Mouse (Mus musculus) frontal cortex, postnatal 36 days (tissue): ENCODE measurements around the gene Foxp1.

Source experiments
- DNase-seq, 2 experiments: peaks; one replicate each; pipeline ENCODE4 v3.0.0; 2022; ENCODE audit warnings: low spot score in 2 of 2

The Foxp1 gene

DNA sequence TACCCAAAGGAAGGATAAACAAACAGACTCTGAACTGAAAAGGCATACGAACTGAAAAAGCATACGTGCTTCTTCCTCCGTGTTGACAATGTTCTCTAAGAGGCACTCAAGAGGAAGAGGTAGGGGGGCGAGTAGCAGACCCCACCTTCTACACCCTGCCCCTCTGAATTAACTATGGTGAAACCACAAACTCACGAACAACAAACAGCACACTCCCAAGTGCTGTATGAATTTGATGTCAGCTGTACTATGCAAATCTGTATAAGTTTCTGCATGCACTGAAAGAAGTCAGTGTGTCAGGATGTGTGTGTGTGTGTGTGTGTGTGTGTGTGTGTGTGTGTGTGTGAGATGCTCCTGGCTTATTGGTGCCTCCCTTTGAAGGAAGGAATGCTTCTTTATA lies 127.7 kb downstream of the Foxp1 start:
- DNase-seq, result no peak

DNA sequence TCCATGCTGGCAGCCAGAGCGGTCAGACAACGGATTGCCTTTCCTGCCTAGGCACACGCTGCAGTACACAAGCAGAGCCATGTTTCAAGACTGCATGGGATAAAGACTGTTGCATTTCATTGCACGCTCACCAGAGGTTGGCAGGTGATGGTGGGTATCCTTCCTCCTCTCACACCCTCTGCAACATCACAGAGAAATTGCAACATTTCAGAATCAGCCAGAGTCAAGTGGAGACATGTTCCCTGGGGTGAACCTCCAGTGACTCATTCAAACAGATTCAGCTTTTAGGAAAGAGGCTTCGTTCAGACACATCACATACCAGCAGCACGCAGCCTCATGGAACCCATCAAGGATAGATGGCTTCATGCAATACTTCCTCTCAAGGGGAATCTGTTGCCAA lies 130.0 kb downstream of the Foxp1 start:
- no peak for DNase-seq

DNA sequence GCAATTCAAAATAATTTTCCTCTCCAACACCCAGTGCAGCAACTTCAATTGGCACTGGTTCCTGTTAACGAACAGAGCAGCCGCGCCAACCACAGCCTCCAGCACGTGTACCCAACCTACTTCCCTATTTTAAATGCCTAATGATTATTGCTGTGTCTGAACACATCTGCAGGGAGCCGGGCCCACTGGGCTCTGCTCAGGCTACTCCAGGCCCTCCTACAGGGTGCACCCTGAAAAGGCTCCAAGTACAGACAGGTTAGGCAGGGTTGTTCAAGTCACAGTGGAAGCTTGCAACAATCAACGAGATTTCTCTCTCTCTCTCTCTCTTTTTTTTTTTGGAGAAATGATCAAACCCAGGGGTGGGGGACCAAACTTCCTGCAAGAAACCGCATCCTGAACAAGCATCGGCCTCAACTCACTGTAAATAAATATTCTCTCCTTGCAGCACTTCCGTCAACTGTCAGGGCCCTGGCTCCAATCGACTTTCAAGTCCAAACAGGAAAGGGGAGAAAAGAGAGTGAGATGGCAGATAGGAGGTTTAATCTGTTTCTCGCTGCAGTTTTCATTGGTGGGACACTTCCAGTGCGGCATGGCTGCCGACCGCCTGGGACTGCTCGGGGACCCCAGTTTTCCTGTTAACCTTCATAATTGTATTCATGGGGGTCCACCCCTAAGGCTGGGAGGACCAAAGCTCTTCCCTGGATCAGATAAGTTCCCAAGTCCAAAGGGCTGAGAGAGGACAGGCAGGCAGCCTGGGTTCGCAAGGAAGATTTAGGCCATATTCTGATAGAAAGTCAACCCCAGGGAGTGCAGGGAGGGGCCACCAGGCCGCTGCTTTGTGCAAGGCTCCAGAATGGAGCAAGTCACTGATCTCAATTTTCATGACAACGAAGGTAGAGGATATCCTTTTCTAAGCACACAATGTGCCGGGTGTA lies 133.5 kb downstream of the Foxp1 start:
- DNase-seq, result no peak

DNA sequence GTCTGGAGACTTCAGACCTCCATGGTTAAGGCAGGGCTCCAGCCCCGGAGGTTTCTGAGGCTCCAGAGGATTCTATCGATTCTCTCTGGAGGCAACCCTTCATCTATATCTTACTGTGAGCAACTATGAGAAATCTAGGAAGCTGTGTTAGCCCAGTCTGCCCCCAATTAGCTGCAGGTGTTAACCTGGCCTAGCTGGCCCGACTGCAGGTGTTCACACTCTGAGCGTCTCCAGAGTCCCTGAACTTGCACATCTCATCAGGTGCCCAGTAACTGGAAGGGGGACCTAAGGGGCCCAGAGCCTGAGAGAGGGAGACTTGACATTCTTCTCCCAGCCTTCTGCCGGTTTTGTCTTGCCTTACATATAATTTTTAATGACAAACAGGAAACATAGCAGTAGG lies 134.5 kb downstream of the Foxp1 start:
- DNase-seq, result no peak

DNA sequence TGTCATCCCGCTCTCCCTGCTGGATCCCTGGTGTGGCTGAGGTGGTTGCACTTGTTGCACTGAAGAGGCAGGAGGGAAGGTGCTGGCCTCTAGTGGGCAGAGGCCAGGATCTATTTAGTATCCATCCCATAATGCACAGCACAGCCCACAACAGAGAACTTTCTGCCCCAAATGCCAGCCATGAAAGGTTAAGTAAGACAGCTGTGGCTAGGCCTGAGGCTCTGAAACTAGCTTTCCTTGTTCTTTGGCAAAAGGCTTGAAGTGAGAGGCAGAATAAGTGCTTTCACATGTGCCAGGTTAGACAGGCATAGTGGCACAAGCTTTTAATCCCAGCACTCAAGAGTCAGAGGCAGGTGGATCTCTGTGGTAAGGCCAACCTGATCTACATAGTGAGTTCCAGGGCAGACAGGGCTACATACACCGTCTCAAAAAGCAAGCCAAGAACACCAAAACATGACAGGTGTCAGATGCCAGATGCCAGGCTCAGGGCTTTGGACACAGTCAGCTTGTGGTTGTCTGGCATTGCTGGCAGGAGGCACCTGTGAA lies 137.4 kb downstream of the Foxp1 start:
- no peak for DNase-seq

DNA sequence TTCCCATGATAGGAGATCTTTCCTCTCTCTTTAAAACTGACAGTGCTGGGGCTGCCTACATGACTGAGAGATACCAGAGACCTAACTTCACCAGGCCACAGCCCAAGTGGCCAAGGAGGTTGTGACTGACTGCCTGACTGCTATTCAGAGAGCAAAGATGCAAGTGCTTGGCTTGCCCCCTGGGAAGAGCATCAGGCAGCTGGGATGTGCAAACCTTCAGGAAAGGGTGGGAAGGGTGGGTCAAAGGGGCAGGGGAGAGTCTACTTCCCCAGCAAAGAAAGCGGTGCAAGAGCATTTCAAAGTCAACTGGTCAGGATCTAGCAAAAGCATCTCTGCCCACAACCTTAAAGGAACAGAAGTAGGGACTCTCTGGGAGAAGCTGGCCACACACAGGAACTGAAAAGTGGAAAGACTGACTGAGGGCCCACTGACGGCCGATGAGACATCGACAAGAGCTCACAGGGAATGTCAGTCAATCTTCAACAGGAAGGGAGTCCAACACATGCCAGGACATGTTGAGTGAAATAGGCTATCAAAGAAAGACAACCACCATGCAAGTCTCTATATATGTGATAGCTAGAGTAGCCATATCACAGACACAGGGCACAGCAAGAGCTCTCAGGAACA lies 138.6 kb downstream of the Foxp1 start:
- no peak for DNase-seq

DNA sequence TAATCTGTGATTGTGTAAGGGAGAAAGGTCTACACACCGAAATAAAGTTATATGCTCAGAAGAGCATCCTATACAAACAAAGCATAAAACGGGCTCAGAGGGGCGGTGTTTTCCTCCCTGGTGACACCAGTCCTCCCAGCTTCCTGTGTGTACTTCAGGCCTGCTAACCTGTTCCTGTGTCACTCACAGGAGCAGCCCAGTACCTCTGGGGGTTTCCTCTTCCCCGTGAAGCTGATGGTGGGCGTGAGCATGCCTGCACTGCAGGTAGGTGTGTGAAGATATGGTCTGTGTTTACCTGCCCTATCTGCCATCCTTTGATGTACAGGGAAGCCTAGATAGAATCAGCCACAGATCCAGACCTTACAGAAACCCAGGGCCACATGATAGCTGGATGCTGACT lies 142.4 kb downstream of the Foxp1 start:
- DNase-seq, result no peak

DNA sequence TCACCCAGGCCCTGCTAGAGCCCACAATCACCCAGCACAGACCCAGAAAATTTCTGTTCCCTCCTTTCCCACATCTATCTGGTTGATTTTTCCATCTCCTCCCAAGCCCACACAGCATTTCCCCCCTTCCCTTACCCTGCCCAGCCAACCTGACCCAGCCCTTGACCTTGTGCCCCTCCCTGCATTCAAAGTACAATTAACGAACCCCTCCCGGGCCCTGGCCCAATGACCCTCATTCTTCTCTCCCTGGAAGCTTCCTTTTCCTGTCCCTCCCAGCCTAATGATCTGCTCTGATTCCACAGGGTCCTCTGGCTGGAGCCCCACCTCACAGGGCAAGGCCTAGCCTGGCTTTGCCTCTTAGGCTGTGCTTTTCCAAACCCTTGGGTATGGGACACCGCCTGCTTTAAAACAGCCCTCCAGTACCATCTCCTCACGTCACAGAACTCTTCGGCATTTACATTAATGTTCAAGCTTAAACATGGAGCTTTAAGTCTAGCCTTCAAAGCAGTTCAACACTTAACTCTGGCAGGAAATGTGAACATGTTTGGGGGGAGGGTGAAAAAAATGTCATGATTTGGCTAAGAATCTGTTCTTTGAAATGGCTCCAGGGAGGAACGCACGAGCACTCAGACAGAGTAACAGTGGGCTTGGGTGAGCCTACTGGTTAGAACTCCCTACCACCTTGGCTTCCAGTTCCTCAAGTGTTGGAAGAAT lies 143.4 kb downstream of the Foxp1 start:
- DNase-seq, result no peak

DNA sequence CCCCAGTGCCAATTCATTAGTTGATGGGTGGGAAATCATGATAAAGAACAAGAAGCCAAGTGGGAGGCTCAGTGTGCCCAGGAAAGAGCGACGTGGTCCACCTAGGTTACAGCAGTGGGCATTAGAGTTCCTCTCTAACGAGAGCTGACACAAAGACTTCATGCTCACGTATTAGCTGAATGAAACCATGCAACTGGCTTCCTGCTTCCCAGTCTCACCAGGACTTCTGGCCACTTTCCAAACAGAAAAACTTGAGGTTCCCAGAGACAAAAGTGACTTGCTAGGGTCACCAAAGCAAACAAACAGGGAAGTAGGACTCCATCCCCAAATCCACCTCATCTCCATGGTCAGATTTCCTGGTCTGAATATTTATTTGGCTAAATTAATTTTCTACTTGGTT lies 144.8 kb downstream of the Foxp1 start:
- DNase-seq, result no peak

DNA sequence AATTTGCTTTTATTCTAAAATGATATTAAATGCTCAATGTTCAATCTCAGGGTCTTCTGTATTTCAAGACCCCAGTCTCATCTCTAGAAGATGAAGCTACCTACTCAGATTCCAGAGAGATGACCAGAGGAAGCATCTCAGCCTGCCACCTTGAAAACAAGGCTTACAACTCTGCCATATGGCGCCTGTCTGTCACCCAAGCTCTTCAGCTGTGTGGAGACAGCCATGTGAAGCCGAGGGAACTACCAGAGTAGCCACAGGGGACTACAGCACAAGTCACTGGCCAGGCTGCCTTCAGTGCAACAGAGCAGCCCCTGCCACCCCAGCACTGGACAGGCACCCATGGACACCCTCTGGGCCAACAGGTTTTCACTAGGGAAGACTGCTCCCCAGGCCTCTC lies 145.4 kb downstream of the Foxp1 start:
- no peak for DNase-seq

DNA sequence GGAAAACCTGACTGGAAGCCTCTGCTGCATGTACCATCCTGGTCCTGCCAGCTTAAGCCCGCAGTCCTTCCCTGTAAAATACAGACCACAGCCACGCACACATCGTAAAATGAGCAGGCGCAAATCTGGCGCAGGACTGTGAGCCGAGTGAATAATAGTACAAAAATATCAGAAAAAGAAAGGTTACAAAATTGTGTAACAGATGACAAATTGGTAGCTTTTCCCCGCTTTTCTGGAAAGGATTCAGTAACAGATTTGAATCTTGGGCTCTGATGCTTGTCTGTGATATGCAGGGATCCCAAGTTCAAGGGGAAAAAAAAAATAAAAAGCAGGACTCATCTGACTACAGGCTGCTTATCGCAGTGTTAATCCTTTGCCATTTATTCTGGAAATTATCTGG lies 145.8 kb downstream of the Foxp1 start:
- DNase-seq, result no peak

DNA sequence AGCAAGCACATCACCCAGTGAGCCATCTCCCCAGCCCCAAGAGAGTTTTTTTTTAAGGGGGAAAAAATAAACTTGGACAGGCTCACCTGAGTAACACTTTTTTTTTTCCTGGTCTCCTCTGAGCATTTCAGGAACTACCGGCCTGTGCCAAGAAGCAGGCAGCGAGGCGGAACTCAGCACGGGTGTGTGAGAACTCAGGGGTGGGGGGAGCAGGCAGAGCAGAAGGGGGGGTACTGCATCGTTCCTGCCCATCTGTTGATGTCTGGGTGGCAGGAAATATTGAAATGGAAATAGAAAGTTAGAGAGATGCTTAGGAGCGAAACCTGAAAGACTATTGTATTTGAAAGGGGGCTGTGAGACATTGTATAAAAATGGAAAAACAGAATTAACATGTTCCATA lies 146.7 kb downstream of the Foxp1 start:
- DNase-seq, result peak in 1 of 2 experiments; percentile 35

DNA sequence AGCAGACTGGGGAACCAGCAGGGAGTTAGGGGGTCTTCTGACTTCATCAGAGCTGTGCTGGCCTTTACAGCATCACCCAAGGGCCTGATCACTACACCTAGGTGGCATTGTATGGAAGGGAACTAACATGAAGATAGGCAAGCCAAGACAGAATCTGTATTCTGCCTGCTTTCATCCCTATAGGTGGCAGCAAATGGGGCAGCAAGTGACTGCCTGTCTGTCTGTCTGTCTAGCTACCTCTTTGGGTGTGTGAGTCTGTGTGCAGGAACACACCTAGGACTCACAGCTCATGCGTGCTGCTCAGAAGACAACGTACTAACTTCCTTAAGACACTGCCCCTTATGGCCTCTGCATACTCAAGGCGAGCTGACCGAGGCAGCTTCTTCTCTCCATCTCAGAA lies 147.1 kb downstream of the Foxp1 start:
- DNase-seq, result no peak

DNA sequence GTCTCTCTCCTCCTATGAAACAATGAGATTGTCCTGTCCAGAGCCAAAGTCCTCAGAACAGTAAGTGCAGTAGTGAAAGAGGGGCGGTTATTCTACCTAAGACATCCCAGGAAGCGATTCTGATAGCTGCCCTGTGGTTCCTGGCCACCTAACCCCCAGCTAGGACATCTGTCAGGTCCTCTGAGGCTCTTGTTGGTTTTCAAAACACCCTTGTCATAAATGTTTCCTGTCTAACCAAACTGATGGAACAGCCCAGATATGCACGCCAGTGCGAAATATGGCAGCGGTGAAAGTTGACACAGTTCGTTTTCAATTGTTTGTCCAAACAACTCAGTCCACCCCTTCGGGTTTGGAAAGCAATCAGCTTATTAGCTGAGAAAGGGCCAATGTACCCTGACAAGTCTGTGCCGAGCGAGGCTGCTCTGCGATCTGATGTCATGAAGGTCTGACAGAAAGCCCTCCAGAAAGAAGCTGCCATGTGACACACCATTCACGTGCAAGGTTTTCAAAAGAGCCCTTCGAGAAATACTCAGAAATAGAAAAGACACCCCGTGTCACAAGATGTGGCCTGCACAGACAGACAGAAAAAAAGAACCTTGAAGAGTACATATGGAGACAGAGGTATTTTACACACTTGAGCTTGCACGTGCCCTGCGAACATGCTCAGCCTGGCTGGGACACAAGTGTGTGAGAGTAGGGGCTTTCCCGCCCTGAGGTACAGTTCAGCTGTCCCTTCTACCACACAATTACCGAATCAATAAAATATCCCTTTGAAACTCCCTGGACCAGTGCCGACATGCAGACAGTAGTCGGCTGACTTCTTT lies 147.9 kb downstream of the Foxp1 start:
- DNase-seq, result no peak

DNA sequence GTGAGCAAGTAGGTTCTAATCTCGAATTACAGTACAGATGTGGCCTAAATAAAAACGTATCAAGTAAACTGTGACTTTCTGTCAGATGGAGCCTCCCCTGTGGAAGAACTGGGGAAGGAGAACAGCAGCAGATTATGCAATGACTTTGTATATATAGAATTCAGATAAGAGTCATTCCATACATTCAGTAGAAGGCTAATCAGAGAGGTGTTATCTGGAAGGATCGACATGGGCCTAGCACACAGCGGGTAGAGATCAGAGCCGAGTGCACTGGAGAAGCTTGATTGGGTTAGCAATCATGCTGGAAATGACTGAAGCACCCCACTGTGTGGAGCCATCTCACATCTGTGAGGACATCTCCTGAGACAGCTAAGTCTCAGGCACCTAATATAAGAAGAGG lies 150.1 kb downstream of the Foxp1 start:
- no peak for DNase-seq

DNA sequence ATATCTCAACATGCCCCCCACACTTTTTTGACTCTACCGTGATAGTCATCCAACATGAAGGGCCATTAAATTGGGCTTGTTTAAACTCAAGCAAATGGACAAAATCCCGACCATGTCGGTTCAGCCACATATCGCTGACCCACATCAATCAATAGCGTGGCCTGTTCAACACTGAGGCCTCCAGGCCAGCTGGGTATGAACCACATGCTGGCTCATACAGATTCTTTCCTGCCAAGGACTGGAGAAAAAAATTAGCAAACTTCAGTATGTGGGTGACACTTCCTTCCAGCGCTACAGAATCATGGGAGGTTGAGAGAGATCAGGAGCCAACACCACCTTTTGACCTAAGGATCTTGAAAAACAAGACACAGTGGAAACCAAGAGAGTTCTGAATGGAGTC lies 150.5 kb downstream of the Foxp1 start:
- DNase-seq, result no peak

DNA sequence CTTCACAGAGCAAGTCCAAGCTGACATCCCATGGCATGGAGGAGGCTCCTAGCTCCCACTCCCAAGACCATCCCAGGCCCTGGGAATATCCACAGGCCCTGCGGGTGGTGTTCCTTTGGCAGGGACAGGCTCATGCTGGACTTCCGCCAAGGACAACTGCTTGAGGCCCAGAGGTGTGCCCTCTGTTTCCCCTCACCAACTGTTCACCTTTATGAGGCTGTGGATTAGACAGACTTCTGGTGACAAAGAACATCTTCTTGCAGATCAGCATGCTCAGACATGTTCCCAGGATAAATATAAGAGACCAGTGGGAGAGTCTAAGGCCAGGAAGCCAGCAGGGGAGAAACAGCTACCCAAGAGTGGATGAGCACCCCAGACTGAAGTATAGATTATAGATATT lies 152.6 kb downstream of the Foxp1 start:
- DNase-seq, result no peak

DNA sequence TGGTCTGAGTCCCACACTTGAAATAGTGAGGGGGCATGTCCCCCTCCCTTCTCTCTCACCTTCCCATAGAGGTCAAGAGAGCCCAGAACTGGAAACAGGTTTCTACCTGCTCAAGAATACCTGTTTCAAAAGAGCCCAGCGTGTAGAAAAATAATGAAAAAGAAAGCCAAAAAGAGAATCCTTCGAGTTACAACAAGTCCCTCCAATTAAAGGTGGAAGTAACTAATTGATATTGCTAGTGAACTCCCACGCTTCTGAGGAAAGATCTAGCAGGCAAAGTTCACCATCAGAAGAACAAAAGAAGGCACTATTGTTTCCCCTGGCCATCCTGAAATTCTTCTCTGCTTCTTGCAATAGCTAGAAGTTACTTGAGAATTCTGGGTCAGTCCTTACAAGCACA lies 153.4 kb downstream of the Foxp1 start:
- DNase-seq, result no peak

DNA sequence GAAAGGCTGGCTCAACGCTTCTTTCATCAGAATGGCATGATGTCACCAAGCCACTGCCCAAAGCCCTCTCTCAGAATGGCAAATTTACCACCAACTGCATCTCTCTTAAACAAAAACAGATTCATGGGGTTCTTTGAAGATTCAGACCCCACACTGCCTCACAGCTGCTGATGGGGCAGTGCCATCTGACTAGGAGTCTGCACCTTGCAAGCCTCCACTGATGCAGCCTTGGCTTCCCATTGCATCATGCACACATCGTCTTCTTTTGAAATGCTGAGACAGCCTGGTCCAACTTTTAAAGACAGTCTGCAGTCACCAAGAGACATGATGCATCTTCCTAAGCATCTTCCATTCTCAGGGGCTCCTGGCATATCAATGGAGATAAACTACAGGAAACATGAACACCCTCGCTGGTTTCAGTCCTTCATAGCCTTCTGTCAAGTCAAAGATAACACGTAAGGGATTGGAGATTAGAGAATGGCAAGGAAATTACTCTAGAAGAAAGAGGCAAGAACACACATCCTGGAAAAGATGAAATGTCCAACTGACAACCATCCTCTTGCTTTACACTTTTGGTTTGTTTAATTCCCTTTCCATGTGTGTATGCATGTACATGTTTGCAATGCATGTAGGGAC lies 154.3 kb downstream of the Foxp1 start:
- no peak for DNase-seq

DNA sequence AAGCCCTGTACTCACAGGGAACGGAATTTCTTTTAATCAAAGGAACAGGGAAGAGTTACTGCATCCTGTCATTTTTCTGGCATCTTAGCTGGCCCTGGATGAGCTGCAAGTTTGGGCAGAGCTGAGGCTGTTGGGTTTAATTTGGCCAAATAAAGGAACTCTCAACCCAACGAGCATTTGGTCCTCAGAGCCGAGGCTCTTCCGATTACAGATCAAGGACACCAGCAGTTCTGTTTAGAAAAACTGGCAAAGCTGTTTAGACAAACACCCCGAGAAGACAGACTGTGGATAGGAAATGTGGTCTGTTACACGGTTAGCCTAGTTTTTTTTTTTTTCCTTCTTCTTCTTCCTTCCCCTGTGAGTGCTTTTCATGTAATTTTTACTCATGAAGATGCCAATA lies 158.0 kb downstream of the Foxp1 start:
- no peak for DNase-seq

DNA sequence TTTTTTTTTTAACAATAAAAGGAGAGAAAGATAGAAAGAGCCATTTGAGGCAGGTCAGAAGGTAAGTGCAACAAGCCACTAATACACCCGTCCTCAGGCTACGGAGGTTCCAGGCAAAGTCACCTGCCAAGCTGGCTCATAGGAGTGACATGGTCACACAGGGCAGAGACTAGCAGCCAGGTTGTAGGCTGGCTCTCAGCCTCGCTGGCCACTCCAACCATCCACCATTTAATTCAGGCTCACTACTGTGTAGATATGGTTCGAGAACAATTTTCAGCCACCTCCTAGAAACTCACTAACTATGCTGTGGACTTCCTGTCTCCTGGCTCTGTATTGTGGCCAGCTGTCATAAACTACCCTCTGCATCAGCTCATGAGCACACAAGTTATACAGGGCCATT lies 161.9 kb downstream of the Foxp1 start:
- DNase-seq, result no peak
